Mouse (Mus musculus) ES-Bruce4 (cell line): Measurements from ENCODE around the gene Nfe2l3.

Experiments
- CTCF ChIP-seq: IDR thresholded peaks from one replicate; pipeline ENCODE4 v1.8.1; 2011; ENCODE audit warnings: low read depth, low read length
- POLR2A ChIP-seq: IDR thresholded peaks from one replicate; pipeline ENCODE4 v1.8.1; 2011; ENCODE audit warnings: low read length; ENCODE audit not compliant: insufficient read depth

DNA sequence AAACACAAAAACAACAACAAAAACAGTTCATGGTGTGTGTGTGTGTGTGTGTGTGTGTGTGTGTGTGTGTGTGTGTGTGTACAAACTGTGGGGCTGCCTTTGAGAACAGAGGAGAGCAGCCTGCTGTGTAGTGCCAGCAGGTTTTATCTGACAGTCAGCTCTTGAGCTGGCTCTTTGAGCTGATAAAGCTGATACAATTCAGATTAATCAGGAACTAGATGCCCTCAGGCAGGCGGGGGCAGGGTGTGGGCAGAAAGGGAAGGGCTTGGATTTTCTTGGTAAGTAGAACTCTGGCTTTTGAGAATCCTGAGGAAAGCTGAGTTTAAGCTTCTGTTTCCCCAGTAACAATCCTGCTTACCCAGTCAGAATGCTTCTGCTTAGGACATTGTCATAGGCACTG lies 73.2 kb downstream of the Nfe2l3 start:
- TF ChIP-seq CTCF = no peak
- TF ChIP-seq POLR2A = no peak
